Mouse (Mus musculus) erythroblast, embryonic 14.5 days (primary cell): ENCODE results near the gene Fscn3. TPM values are rescaled to one million over a fixed set of nuclear protein-coding genes. Genes with fewer than 3 reads are reported as not detected.

ENCODE experiments used
- H3K27me3 ChIP-seq: 2 replicates; pipeline ENCODE4 v1.6.1; 2012; ENCODE audit warnings: inconsistent platforms; ENCODE audit not compliant: control insufficient read depth
- H3K36me3 ChIP-seq: 2 replicates; pipeline ENCODE4 v1.6.1; 2012; ENCODE audit warnings: mild to moderate bottlenecking, inconsistent platforms; ENCODE audit not compliant: control insufficient read depth
- H3K4me1 ChIP-seq: 2 replicates; pipeline ENCODE4 v1.6.1; 2012; ENCODE audit warnings: inconsistent platforms; ENCODE audit not compliant: control insufficient read depth
- H3K4me3 ChIP-seq: replicated peaks from 2 replicates; pipeline ENCODE3; 2012; ENCODE audit warnings: moderate library complexity, mild to moderate bottlenecking, inconsistent platforms
- H3K9me3 ChIP-seq: 2 replicates; pipeline ENCODE4 v1.6.1; 2012; ENCODE audit warnings: low read length, inconsistent platforms, mixed read lengths; ENCODE audit not compliant: control insufficient read depth
- GATA1 ChIP-seq: IDR thresholded peaks from 2 replicates; pipeline ENCODE4 v1.6.1; 2012; ENCODE audit warnings: low read length, inconsistent platforms, mixed read lengths
- TAL1 ChIP-seq: IDR thresholded peaks from 3 replicates; pipeline ENCODE4 v1.6.1; 2012; ENCODE audit warnings: low read length, inconsistent platforms, mixed read lengths
- polyA plus RNA-seq: library from polyadenylated mRNA; stranded (reverse); fragments of >175 nt; gene quantifications from 2 replicates; pipeline ENCODE4 v1.2.3, GENCODE M21; 2012

Fscn3 gene
- polyA plus RNA-seq, 1 experiment, result not detected

DNA sequence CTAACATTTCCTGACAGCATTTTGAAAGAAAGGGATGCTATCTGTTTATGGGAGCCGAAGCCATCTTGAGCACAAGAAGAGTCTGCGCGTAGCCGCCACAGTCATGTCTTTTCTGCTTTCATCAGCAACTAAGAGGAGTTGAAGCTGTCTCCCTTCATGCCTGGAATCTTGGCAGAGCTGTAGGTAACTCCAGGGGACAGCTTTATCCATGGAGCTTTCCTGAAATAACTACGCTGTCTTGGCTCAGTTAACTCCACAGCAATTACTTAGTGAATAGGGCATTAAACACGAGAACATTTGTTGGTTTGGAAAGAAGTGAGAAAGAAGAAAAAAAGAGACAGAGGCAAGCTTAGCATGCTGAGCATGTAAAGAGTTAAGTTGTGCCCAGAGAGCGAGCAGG is 20.3 kb downstream of the Fscn3 start:
- no peaks in the 10 kb centered on the region for H3K4me1 ChIP-seq
- no peaks in the 10 kb centered on the region for H3K9me3 ChIP-seq
- TF ChIP-seq TAL1 (no peak), GATA1 (no peak)
- no peak overlapping the region for H3K4me3 ChIP-seq
- no peaks in the 10 kb centered on the region for H3K36me3 ChIP-seq
- peaks cover 58% of the 10 kb centered on the region for H3K27me3 ChIP-seq

DNA sequence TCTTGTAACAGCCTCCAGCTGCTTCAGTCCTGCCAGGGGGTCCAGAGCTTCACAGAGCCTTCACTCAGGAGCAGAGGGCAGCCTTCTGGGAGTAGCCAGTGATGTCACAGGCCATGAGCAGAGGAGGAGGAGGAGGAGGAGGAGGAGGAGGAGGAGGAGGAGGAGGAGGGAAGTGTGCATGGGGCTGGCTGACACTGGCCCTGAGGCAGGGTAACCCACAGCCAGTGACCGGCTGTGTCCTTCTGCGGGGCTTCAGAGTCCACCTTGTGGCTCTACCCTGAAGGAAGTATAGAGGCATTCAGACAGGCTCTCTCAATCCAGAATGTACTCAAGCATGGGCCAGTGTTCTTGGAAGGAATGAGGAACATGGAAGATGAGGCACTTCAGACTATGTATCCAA is 21.7 kb downstream of the Fscn3 start, which contains the start of gene Pax4:
Gene Pax4 (minus strand): TSS at position 101 of the 400 bp plus-strand sequence.
- TF ChIP-seq TAL1, result no peak
- peaks cover 57% of the 10 kb centered on the region for H3K27me3 ChIP-seq
- no peaks in the 10 kb centered on the region for H3K4me1 ChIP-seq
- no peak within 1 kb of the TSS for H3K4me3 ChIP-seq
- H3K9me3 ChIP-seq, result no peaks in the 10 kb centered on the region
- H3K36me3 ChIP-seq, result no peaks in the 10 kb centered on the region

DNA sequence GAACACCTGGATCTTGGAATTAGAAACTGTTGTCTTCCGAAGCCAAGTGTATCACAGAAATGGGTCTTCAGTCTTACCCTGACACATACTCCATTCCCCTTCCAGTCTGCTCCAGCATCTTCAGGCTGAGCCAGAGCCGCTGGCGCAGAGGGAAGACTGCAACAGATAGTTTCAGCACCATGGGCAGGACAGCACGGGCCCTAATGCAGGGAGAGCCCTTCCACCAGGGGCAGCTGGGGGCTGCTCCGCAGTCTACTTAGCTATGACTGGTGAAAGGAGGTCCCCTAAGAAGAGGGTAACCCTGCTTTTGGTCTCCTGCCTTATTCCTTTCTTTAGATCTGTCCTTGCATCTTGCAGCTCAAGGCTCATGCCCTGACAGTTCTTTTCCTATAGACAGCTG is 22.9 kb downstream of the Fscn3 start:
- Histone ChIP-seq H3K27me3 (peaks cover 59% of the 10 kb centered on the region), H3K4me1 (no peaks in the 10 kb centered on the region), H3K9me3 (no peaks in the 10 kb centered on the region), H3K4me3 (no peak overlapping the region), H3K36me3 (no peaks in the 10 kb centered on the region)
- TF ChIP-seq GATA1, result no peak
- TF ChIP-seq TAL1, result no peak

DNA sequence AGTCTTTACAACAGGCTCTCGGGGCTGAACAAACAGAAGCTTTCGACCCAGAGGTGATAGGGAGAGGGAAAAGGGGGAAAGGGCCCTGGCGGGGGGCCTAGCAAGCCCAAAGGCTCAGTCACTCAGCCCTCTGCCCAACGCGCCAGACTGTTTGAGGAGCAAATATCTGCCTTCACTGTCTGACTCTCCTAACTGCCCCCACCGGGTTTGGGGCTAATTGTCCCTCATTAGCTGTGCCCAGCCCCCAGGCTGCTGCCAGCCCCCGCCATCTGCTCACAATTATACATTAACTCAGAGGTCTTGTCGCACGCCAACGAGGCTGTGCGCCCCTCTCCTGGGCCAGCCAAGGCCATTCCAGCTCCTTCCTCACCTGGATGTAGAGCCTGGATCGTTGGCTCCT is 23.4 kb downstream of the Fscn3 start:
- Histone ChIP-seq H3K36me3 (no peaks in the 10 kb centered on the region), H3K4me3 (no peak overlapping the region), H3K27me3 (peaks cover 58% of the 10 kb centered on the region), H3K4me1 (no peaks in the 10 kb centered on the region), H3K9me3 (no peaks in the 10 kb centered on the region)
- TF ChIP-seq GATA1 (no peak), TAL1 (no peak)

DNA sequence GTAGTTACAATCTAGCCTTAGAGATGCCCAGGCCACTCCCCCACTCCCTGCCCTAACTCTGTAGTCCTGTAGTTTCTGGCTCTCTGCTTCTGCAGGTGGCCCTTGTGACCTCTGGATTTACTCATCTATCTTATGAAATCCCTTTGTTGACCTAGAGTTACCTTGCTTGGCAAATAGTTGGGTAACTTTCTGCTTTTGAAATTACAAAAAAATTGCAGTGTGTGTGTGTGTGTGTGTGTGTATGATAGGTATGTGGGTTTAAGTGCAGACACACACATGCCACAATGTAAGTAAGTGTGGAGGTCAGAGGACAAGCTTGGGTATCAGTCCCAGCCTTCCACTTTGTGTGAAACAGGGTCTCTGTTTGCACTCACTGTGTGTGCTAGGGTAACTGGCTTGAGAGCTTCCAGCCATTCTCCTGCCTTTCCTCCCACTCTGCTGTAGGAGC is 31.7 kb downstream of the Fscn3 start:
- TF ChIP-seq GATA1 (no peak), TAL1 (no peak)
- no peaks in the 10 kb centered on the region for H3K9me3 ChIP-seq
- peaks cover 14% of the 10 kb centered on the region for H3K27me3 ChIP-seq
- H3K36me3 ChIP-seq, result no peaks in the 10 kb centered on the region
- peaks cover 2% of the 10 kb centered on the region; the same call in 1 of the 2 replicates for H3K4me1 ChIP-seq
- H3K4me3 ChIP-seq, result no peak overlapping the region

DNA sequence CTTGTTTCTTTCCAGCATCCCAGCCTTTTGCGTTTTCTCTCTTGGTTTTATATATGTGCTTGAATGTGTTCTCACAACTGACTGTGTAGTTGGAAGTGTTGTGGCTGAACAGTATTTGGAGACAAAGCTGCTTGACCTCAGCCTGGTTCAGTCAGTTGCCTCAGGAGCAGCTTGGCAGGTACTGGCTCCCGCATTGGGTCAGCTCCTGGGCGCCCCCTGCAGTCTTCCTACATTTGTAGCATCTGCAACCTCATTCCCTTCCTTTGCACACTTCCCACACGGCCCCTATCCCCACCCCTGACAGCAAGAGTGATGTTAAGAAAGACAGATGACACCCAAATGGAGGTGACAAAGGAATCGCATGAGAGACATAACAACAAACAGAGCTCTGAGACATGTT is 32.9 kb downstream of the Fscn3 start:
- Histone ChIP-seq H3K4me1 (peaks cover 2% of the 10 kb centered on the region; the same call in 1 of the 2 replicates), H3K9me3 (no peaks in the 10 kb centered on the region), H3K27me3 (peaks cover 15% of the 10 kb centered on the region), H3K4me3 (no peak overlapping the region), H3K36me3 (no peaks in the 10 kb centered on the region)
- TF ChIP-seq TAL1 (no peak), GATA1 (no peak)

DNA sequence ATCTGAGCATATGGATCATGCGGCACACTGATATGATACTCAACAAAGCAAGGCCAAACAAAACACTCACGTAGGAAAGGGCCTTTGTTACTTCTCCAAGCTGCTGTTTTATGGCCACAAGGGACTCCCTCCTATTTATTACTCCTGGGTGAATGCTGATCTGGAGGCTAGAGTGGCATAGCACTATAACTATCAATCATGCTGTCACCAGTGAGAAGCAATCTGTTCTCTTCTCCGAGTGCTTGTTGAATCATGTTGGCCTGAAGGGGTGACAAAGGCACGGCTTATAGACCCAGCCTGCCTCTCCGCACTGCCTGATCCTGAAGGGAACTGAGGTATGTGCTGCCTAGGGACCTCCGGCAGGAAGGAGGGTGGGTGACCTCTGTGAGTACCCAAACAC is 37.0 kb downstream of the Fscn3 start:
- H3K4me1 ChIP-seq, result peaks cover 2% of the 10 kb centered on the region; the same call in 1 of the 2 replicates
- no peak overlapping the region for H3K4me3 ChIP-seq
- no peaks in the 10 kb centered on the region for H3K36me3 ChIP-seq
- H3K27me3 ChIP-seq, result peaks cover 7% of the 10 kb centered on the region
- no peak for TF ChIP-seq GATA1
- TF ChIP-seq TAL1, result no peak
- no peaks in the 10 kb centered on the region for H3K9me3 ChIP-seq

DNA sequence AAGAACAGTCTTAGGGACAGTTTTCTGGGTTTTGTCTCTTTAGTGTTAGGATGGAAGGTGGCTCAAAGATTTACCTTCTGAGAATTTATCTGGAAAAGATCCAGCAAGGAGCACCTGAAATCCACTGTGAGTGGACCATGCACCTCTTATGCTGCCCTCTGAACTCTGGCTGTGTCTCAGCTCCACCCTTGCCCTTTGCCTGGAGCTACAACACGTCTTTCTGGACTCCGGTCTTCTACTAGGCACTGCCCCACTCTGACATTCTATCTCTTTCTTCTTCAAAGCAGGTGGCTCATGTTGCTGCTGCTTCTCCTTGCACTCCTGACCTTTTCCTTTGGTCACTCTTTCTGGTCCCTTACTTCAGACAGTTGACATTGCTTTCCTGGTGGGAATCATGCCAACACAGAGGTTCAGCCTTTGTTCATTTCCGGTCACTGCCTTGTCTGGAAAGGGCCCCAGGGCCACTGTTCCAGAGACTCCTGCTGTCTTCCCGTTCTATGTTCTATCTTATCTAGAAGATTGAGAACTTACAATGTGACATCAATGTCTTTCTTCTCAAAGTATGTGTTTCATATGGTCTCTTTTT is 42.5 kb downstream of the Fscn3 start:
- Histone ChIP-seq H3K36me3 (no peaks in the 10 kb centered on the region), H3K4me3 (no peak overlapping the region), H3K9me3 (no peaks in the 10 kb centered on the region), H3K27me3 (no peaks in the 10 kb centered on the region), H3K4me1 (no peaks in the 10 kb centered on the region)
- TF ChIP-seq GATA1 (no peak), TAL1 (no peak)

DNA sequence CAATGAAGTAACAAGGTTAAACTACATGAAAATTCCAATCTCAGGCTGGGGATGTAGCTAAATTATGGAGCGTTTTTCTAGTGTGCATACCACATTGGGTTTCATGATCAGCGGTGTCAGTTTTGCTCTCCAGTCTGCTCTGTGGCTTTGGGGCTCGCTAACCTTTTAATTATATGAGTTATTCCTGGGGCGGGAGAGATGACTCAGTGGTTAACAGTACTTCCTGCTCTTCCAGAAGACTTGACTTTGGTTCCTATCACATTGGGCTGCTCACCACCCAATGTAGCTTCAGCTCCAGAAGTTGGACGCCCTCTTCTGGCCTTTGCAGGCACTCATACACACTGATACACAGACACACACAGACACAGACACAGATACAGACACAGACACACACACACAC is 43.0 kb downstream of the Fscn3 start:
- no peaks in the 10 kb centered on the region for H3K27me3 ChIP-seq
- no peaks in the 10 kb centered on the region for H3K9me3 ChIP-seq
- no peak for TF ChIP-seq GATA1
- TF ChIP-seq TAL1, result no peak
- no peaks in the 10 kb centered on the region for H3K36me3 ChIP-seq
- no peaks in the 10 kb centered on the region for H3K4me1 ChIP-seq
- no peak overlapping the region for H3K4me3 ChIP-seq
